Mouse (Mus musculus) cortical plate, adult 2 months (tissue): Measurements from ENCODE around the gene Micu1. TPM values are rescaled to one million over a fixed set of nuclear protein-coding genes. Genes with fewer than 3 reads are reported as not detected.

ENCODE experiments used
- H3K27ac ChIP-seq: fragments of 200-500 bp; 2 replicates; pipeline ENCODE4 v1.5.1; 2012; ENCODE audit warnings: low read length, control low read depth, inconsistent platforms; ENCODE audit not compliant: insufficient read depth
- H3K4me1 ChIP-seq: fragments of 200-500 bp; 2 replicates; pipeline ENCODE4 v1.6.1; 2011; ENCODE audit warnings: low read length; ENCODE audit not compliant: control insufficient read depth, insufficient read depth
- H3K4me3 ChIP-seq: fragments of 200-500 bp; 2 replicates; pipeline ENCODE4 v1.5.1; 2011; ENCODE audit warnings: mild to moderate bottlenecking, low read length, control low read depth; ENCODE audit not compliant: insufficient read depth
- CTCF ChIP-seq: fragments of 200-500 bp; IDR thresholded peaks from 2 replicates; pipeline ENCODE4 v1.5.1; 2011; ENCODE audit warnings: mild to moderate bottlenecking, control low read depth, low read length; ENCODE audit not compliant: insufficient read depth; ENCODE audit errors: extremely low read depth
- POLR2A ChIP-seq: fragments of 200-500 bp; IDR thresholded peaks from 2 replicates; pipeline ENCODE4 v1.6.1; 2011; ENCODE audit warnings: mild to moderate bottlenecking, low read length, control low read depth; ENCODE audit not compliant: insufficient read depth; ENCODE audit errors: extremely low read depth
- polyA plus RNA-seq: library from polyadenylated mRNA; depleted of rRNA; stranded (reverse); fragments of >200 nt; gene quantifications from 2 replicates; pipeline ENCODE4 v1.2.3, GENCODE M21; 2012

Micu1 gene
- polyA plus RNA-seq, 1 experiment: 144 TPM

- peaks cover 2% of the 10 kb centered on the region for H3K4me1 ChIP-seq
- TF ChIP-seq CTCF (no peak), POLR2A (no peak)
- no peak overlapping the region for H3K4me3 ChIP-seq
- no peak overlapping the region for H3K27ac ChIP-seq
Observed at GRCm38 (mm10) chr10:59768369-59769079, 66.2 kb downstream of the Micu1 start.

GRCm38 (mm10) chr10:59771375-59772048 is 69.2 kb downstream of the Micu1 start:
- TF ChIP-seq CTCF (no peak), POLR2A (no peak)
- Histone ChIP-seq H3K27ac (no peak overlapping the region), H3K4me3 (no peak overlapping the region), H3K4me1 (peaks cover 5% of the 10 kb centered on the region)

- Histone ChIP-seq H3K4me3 (no peak overlapping the region), H3K4me1 (peaks cover 5% of the 10 kb centered on the region), H3K27ac (no peak overlapping the region)
- no peak for TF ChIP-seq POLR2A
- TF ChIP-seq CTCF: no peak
Observed at GRCm38 (mm10) chr10:59772049-59772397, 69.7 kb downstream of the Micu1 start.

GRCm38 (mm10) chr10:59773441-59774140 is 71.3 kb downstream of the Micu1 start:
- Histone ChIP-seq H3K4me1 (peaks cover 7% of the 10 kb centered on the region), H3K27ac (no peak overlapping the region), H3K4me3 (no peak overlapping the region)
- TF ChIP-seq CTCF (no peak), POLR2A (no peak)

GRCm38 (mm10) chr10:59774141-59774534 is 71.9 kb downstream of the Micu1 start:
- Histone ChIP-seq H3K4me3 (no peak overlapping the region), H3K4me1 (peaks cover 7% of the 10 kb centered on the region), H3K27ac (no peak overlapping the region)
- TF ChIP-seq POLR2A: no peak
- TF ChIP-seq CTCF: no peak

- no peak for TF ChIP-seq POLR2A
- TF ChIP-seq CTCF: no peak
- Histone ChIP-seq H3K27ac (no peak overlapping the region), H3K4me3 (no peak overlapping the region), H3K4me1 (peaks cover 7% of the 10 kb centered on the region)
Observed at GRCm38 (mm10) chr10:59777246-59777645, 75.0 kb downstream of the Micu1 start.

- peaks cover 5% of the 10 kb centered on the region for H3K4me1 ChIP-seq
- TF ChIP-seq CTCF (no peak), POLR2A (no peak)
- no peak overlapping the region for H3K4me3 ChIP-seq
- H3K27ac ChIP-seq: no peak overlapping the region
Observed at GRCm38 (mm10) chr10:59778137-59778710, 75.9 kb downstream of the Micu1 start.

- TF ChIP-seq POLR2A (no peak), CTCF (no peak)
- H3K4me3 ChIP-seq: no peak overlapping the region
- no peak overlapping the region for H3K27ac ChIP-seq
- H3K4me1 ChIP-seq: peaks cover 2% of the 10 kb centered on the region
Observed at GRCm38 (mm10) chr10:59780698-59781097, 78.4 kb downstream of the Micu1 start.

GRCm38 (mm10) chr10:59781205-59781931 is 79.1 kb downstream of the Micu1 start:
- Histone ChIP-seq H3K27ac (no peak overlapping the region), H3K4me1 (peaks cover 2% of the 10 kb centered on the region), H3K4me3 (no peak overlapping the region)
- no peak for TF ChIP-seq CTCF
- TF ChIP-seq POLR2A: no peak
